Mouse (Mus musculus): Measurements from ENCODE around the gene Fxyd6.

The Fxyd6 gene

GRCm38 (mm10) chr9:45370117-45370561 lies at the start of gene Fxyd6:
Gene Fxyd6 (plus strand): TSS chr9:45370185.
- DNase-seq (ENCODE audit: low spot score), result no peak

- DNase-seq (ENCODE audit: low spot score), result no peak
Measured at GRCm38 (mm10) chr9:45321465-45321864, 48.5 kb upstream of the Fxyd6 start.

- no peak for DNase-seq (ENCODE audit: low spot score)
Measured at GRCm38 (mm10) chr9:45321946-45322430, 48.0 kb upstream of the Fxyd6 start.

GRCm38 (mm10) chr9:45326390-45326789 lies 43.6 kb upstream of the Fxyd6 start:
- DNase-seq (ENCODE audit: low spot score), result no peak

- DNase-seq (ENCODE audit: low spot score), result no peak
Measured at GRCm38 (mm10) chr9:45328263-45328662, 41.7 kb upstream of the Fxyd6 start.

- DNase-seq (ENCODE audit: low spot score), result no peak
Measured at GRCm38 (mm10) chr9:45329577-45329976, 40.4 kb upstream of the Fxyd6 start.

- DNase-seq (ENCODE audit: low spot score), result no peak
Measured at GRCm38 (mm10) chr9:45337406-45337805, 32.6 kb upstream of the Fxyd6 start.

GRCm38 (mm10) chr9:45343066-45343465 lies 26.9 kb upstream of the Fxyd6 start:
- DNase-seq (ENCODE audit: low spot score), result no peak

- no peak for DNase-seq (ENCODE audit: low spot score)
Measured at GRCm38 (mm10) chr9:45345516-45345915, 24.5 kb upstream of the Fxyd6 start.

- DNase-seq (ENCODE audit: low spot score), result no peak
Measured at GRCm38 (mm10) chr9:45346276-45346675, 23.7 kb upstream of the Fxyd6 start.

- no peak for DNase-seq (ENCODE audit: low spot score)
Measured at GRCm38 (mm10) chr9:45348560-45348959, 21.4 kb upstream of the Fxyd6 start.

- DNase-seq (ENCODE audit: low spot score), result no peak
Measured at GRCm38 (mm10) chr9:45349181-45349580, 20.8 kb upstream of the Fxyd6 start.

GRCm38 (mm10) chr9:45349851-45350250 lies 20.1 kb upstream of the Fxyd6 start:
- DNase-seq (ENCODE audit: low spot score), result no peak

- DNase-seq (ENCODE audit: low spot score), result no peak
Measured at GRCm38 (mm10) chr9:45355192-45355591, 14.8 kb upstream of the Fxyd6 start.

GRCm38 (mm10) chr9:45358356-45358755 lies 11.6 kb upstream of the Fxyd6 start:
- no peak for DNase-seq (ENCODE audit: low spot score)

GRCm38 (mm10) chr9:45362051-45362461 lies 7.9 kb upstream of the Fxyd6 start:
- DNase-seq (ENCODE audit: low spot score), result no peak

GRCm38 (mm10) chr9:45363639-45364214 lies 6.3 kb upstream of the Fxyd6 start:
- no peak for DNase-seq (ENCODE audit: low spot score)

- no peak for DNase-seq (ENCODE audit: low spot score)
Measured at GRCm38 (mm10) chr9:45367716-45368115, 2.3 kb upstream of the Fxyd6 start.

GRCm38 (mm10) chr9:45368341-45368901 lies 1.6 kb upstream of the Fxyd6 start:
- no peak for DNase-seq (ENCODE audit: low spot score)

GRCm38 (mm10) chr9:45370616-45371336 lies 791 bp downstream of the Fxyd6 start:
- DNase-seq (ENCODE audit: low spot score), result no peak

GRCm38 (mm10) chr9:45371337-45371707 lies 1.3 kb downstream of the Fxyd6 start:
- no peak for DNase-seq (ENCODE audit: low spot score)

- no peak for DNase-seq (ENCODE audit: low spot score)
Measured at GRCm38 (mm10) chr9:45373896-45374295, 3.9 kb downstream of the Fxyd6 start.

- no peak for DNase-seq (ENCODE audit: low spot score)
Measured at GRCm38 (mm10) chr9:45374988-45375502, 5.1 kb downstream of the Fxyd6 start.
